Mouse (Mus musculus) adrenal gland, postnatal 14 days (tissue): ENCODE measurements around the gene Msh3. TPM values are rescaled to one million over a fixed set of nuclear protein-coding genes. Genes with fewer than 3 reads are reported as not detected.
"Not testable (repeated sequence)": the region's sequence is repeated elsewhere in the genome, so short reads cannot be mapped to it uniquely, and the experiment has no call there.

Experiments used
- DNase-seq: peaks from one replicate; pipeline ENCODE4 v3.0.0; 2021; ENCODE audit warnings: mixed read lengths
- long read RNA-seq, 2 experiments: library from polyadenylated mRNA; stranded (forward); transcript quantifications; one replicate each; pipeline ENCODE4 v2.0.0; 2021
- total RNA-seq: library from RNA; stranded (reverse); gene quantifications from 2 replicates; pipeline ENCODE4 v1.2.3, GENCODE M21; 2021

Msh3 gene
- total RNA-seq: 19.0 and 23.2 TPM in 2 replicates
- long read RNA-seq, experiment 1, partial matches to known transcripts: 3 of 15 reads
- long read RNA-seq, experiment 1, other reads (novel, unspliced or antisense): 9 of 15 reads
- long read RNA-seq, experiment 2, partial matches to known transcripts: 2 of 7 reads
- long read RNA-seq, experiment 2, other reads (novel, unspliced or antisense): 2 of 7 reads

DNA sequence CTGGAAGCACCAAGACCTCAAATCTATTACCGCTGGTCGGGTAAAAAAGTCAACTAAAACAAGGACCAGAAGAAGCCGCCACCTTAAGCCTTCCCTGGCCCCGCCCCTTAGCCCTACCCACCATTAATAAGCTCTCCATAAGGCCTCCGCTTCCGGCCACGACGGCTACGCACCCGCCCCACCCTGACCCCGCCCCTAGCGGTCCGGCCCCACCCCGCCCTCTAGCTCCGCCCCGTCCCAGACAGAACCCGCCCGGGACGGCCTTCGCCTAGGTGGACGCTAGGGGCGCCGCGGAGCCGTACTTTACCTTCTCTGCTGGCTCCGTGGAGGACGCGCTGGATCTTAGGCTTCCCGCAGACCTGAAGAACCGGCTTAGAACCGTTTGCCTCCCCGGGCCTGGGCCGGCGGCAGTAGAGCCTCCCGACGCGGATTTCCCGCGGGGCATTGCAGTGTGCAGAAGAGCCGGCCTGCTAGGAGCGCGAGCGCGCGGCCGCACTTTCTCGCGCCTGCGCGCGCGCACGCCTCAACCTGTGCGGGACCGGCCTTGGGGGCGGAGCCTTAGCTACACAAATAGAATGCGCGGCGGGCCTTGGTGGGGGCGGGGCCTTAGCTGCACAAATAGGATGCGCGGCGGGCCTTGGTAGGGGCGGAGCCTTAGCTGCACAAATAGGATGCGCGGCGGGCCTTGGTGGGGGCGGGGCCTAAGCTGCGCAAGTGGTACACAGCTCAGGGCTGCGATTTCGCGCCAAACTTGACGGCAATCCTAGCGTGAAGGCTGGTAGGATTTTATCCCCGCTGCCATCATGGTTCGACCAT lies at the start of gene Msh3, which contains the start of gene Dhfr:
Gene Msh3, minus strand, starts transcription at position 548 of the 816 bp plus-strand sequence.
Gene Dhfr, plus strand, starts transcription at position 271 of the 816 bp plus-strand sequence.
- DNase-seq: peak; percentile 98

DNA sequence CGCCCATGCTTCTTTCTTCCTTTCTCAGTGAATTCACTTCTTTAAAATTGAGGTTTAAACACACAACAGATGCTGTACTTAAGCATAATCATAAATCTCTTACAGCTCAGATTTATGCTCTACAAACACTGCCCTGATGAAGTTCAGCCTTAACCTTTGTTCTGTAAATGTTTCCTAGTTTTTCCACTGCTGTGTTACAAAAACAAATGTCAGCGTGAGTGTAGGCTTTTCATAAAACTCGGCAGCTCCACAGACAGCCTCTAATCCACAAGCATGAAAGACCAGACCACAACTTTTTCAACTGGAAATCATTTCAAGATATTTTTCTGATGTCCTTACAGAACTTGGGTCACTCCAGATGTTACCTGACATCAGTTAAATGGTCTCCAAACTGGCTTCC lies 48.7 kb upstream of the Msh3 start:
- no peak for DNase-seq

DNA sequence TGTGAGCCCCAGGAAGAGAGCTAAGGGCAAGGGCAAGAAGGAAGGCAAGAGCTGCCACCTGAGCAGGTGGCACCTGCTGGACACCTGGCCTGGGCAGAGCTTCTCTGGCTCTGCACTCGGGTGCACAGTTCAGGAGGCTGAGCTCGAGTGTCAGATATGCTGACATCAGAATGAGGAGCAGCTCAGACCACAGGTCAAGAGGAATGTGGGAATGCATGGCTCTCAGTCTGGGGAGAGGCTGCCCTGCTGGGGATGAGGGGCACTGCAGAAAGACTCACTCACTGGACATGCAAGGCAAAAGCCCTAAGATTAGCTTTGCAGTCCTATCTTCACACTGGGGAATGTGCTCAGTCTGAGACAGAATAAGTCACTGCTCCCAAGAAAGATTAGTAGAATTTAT lies 47.3 kb upstream of the Msh3 start:
- no peak for DNase-seq

DNA sequence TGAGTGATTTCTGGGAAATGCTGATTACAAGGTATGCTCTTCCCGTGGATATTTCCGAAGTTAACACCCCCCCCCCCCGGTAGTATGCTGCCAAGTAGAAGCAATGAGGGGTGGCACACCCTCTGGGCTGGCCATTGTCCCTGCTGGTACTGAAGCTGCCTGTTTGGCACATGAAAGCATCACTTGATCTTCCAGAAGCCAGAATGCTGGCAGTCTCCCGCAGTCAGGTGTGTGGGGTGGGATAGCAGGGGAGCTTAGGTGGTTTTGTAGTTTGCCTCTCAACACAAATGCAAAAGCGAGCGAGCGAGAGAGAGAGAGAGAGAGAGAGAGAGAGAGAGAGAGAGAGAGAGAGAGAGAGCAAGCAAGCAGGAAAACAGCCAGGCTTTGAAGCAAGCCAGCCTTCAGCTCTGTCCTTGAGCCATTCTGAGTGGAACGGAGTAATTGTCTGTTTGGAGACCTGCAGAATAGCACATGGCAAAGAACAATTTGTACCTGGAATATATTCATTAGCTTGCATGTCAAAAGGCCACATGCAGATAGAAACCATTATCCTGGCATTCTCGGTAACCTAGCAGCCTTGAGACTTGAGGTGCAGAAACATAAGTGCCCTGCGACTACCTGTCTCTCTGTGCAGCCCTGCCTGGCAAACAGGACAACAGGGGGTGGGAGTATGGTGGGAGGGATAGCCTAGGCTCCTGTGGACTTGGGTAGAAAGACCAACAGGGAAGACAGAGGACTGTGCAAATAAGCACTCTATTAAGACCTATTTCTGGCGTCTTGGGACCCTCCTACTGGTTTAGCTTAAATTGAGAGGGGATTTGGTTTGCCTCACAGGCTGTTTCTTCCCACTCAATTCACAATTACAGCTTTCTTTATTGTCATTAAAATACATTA lies 43.9 kb upstream of the Msh3 start:
- DNase-seq: peak; percentile 41

DNA sequence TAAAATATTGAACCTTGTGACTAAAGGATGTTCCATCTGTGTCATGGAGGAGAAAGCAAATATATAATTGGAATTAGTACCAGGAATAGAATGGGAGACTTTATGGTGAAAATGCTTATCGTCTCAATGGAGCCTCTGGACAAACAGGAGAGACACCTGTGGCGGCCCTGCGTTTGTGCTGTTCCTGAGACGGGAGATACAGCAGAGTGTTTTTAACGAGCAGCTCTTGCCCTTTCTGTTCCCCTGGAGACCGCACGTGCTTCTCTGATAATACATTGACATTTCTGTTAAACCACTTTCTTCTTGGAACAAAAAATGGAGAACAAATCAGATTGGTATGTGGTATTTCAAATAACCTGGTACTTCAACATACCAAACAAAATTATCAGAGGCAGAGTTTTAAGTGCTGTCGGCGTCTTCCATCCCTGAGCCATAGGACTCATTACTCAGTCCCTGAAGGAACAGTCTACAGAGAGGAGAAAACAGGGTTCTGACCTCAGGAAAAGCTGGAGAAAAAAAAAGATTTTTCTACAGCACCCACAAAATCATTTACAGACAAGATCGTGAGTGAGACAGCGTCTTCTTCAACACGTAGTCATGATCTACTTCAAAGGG lies 38.4 kb upstream of the Msh3 start:
- DNase-seq: no peak

DNA sequence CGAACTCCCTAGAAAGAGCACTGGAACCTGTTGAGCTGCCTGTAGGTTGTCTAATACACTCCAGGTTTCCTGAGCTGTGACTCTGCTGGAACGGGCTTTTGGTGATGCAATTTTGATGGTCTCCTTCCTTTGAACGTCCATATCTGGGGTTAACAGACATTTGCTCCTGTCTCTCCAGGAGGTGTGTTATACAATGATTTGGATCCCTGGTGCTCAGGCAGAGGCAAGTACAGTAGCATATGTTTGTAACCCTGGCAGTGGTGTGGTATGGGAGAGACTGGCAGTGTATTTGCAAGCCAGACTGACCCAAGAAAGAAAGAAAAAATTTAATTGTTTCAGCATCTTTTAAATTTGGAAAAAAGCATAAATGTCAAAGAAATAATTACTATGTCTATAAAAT lies 32.6 kb upstream of the Msh3 start:
- DNase-seq: no peak

DNA sequence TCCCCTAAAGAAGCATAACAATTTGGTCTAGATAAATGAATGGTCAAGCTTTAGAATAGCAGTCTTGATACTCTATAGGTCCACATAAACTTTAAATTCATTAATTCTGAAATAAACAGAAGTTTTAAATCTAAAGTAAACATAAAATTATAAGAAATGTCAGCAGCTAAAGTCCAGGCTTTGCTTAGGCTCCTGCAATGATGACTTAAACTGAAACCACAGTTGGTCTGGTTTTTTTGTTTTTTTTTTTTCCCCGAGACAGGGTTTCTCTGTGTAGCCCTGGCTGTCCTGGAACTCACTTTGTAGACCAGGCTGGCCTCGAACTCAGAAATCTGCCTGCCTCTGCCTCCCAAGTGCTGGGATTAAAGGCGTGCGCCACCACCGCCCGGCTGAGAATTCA lies 16.7 kb upstream of the Msh3 start:
- DNase-seq: not testable (repeated sequence)

DNA sequence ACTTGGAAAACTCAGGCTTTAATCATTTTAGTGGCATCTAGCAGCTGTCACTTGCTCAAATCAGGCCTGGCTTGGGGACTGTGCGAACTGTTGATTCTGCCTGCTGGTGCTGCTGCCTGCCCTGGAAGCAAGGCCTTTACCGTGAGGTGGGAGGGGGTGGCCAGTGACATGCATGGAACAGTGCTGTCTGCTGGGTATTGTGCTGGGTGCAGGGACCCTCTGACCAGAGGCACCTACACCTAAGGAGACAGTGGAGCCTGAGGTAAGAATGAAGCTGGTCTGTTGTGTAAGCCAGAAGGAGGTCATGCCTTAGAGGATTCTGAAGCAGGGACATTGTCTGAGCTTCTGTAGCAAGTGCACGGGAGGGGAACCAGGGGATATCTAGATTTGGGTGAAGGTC lies 16.0 kb upstream of the Msh3 start:
- DNase-seq: no peak

DNA sequence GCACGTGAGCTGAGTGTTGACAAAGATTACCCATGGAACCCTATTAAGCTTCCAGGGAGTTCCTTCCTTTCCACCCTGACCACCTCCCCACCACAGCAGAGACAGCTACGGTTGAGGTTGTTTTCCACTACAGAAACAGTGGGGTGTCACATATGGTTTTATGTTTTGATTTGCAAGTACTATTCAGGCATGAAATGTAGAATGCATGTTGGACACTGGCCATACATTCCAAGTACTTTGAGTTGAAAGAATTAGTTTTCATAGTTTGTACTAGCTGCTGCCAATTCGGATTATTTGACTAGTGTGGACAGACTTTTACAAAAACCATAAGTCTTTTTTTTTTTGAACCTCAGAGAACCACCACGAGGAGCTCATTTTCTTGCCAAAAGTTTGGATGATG lies 10.5 kb upstream of the Msh3 start:
- DNase-seq: no peak

DNA sequence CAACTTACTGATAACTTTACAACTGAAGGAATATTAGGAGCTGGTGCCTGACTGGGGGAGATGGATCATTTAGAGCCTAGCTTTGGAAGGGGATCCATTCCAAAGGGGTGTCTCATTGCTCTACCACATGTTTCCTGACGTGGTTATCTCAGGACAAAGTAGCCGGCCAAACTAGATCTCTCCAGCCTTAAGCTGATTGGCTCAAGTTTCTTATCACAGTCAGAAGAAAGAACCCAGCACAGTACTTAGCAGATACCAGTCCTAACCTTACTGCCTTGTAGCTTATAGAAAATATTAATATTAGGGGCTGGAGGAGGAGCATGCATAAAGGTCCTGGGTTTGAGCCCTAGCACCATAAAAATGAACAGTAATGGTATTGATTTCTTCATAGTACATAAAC lies 6.8 kb upstream of the Msh3 start:
- no peak for DNase-seq

- no peak for DNase-seq
Observed at GRCm38 (mm10) chr13:92357644-92358043, 2.8 kb upstream of the Msh3 start.

- no peak for DNase-seq
Observed at GRCm38 (mm10) chr13:92356376-92356775, 1.6 kb upstream of the Msh3 start.

DNA sequence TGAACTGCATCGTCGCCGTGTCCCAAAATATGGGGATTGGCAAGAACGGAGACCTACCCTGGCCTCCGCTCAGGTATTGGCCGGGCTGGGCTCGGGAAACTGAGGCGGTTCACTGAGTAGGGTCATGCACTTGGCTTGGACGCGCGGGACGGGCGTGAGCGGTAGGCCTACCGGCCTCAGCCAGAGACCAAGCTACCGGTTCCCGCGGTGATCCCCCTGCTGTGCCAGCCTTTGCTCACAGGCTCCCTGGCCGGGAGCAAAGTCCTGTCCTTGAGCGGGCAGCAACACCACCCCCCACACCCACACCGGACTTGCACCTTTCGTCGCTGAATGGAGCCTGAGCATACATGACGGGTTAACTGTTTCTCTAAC lies 455 bp upstream of the Msh3 start:
- DNase-seq: peak; percentile 50

GRCm38 (mm10) chr13:92353956-92354355 lies 847 bp downstream of the Msh3 start:
- peak; percentile 31 for DNase-seq

- no peak for DNase-seq
Observed at GRCm38 (mm10) chr13:92351100-92351499, 3.7 kb downstream of the Msh3 start.

DNA sequence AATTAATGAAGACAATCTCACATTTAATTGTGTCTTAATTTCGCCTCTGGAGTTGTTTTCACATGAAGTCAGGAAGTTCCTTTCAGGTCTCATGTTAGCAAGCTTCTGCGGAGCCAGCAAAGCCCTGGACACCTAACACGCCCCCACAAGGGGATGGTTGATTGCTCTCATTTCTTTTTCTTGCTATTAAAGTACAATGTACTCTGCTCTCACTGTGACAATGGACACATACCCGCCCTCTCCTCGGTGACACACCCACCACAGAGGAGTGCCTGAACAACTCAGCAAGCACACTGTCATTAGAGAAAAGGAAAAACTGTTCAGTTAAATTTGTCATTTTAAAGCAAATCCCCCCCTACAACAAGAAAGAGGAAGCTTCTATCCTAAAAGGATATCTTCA lies 8.5 kb downstream of the Msh3 start:
- no peak for DNase-seq

GRCm38 (mm10) chr13:92344033-92344432 lies 10.8 kb downstream of the Msh3 start:
- no peak for DNase-seq

DNA sequence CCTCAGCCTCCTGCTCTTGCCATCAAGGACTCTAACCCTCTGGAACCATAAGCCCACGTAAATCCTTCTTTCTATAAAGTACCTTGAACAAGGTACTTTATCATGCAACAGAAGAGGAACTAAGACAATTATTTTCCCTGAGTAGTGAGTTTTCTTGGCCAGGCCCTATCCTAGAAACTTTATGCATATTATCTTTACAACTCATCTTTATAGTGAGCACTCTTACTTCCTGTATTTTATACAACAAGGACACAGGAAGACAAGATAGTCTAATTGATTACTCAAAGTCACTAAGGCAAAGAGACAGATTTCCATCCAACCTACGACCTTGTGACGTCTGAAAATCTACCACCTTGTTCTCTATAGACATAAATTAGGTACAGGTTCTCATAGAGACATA lies 15.0 kb downstream of the Msh3 start:
- DNase-seq: no peak

GRCm38 (mm10) chr13:92337773-92338462 lies 16.9 kb downstream of the Msh3 start:
- DNase-seq: no peak

GRCm38 (mm10) chr13:92336857-92337256 lies 17.9 kb downstream of the Msh3 start:
- no peak for DNase-seq

DNA sequence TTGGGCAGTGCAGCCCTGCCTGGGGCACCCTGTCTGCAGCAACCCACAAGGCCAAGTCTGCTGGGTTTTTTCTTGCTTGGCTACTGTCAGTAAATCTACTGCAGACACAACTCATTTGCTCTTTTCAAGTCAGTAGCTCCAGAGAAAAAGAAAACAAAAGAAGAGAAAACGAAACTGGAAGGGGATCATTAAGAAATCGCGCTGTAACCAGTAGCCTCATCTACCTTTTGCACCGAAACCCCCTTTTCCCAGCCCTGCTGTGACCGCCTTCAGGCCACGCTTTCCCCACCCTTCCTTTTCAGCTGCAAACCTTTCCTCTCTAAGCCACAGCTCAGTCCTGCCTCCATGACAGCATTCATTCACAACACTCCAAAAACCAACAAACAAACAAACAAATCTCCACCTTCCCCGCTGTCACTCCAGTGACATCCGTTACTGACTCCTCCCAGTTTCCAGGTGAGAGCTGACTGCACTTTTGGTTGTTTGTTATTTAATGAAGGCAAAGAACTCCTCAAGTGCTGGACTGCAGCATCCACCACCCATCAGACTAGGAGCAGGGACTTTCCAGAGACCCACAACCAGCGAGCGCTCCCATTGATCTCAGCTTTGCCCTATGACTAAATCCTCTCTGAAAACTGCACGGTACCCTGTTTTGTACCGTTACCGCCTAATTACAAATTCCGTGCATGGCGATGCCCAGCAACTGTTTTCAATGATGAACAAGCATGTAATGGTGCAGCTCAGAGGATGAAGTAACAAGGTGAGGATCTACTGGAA lies 22.5 kb downstream of the Msh3 start:
- no peak for DNase-seq
